Mouse (Mus musculus) bone marrow macrophage, adult 2 months (primary cell): ENCODE data around the gene Pyroxd2.

Experiments
- CTCF ChIP-seq: IDR thresholded peaks from 2 replicates; pipeline ENCODE4 v1.5.1; 2012; ENCODE audit warnings: low read depth, mild to moderate bottlenecking, low read length, moderate library complexity
- POLR2A ChIP-seq: IDR thresholded peaks from 2 replicates; pipeline ENCODE4 v1.6.1; 2012; ENCODE audit warnings: mild to moderate bottlenecking, low read depth, low read length, borderline replicate concordance

- TF ChIP-seq POLR2A (no peak), CTCF (no peak)
Measured at GRCm38 (mm10) chr19:42689786-42690185, 62.8 kb downstream of the Pyroxd2 start.
